Mouse (Mus musculus): ENCODE data around the gene Gm45021. TPM values are rescaled to one million over a fixed set of nuclear protein-coding genes. Genes with fewer than 3 reads are reported as not detected.

The Gm45021 gene
- polyA plus RNA-seq, 1 experiment from 2014 or later, result not detected

GRCm38 (mm10) chr6:48601271-48602079 is 12.1 kb downstream of the Gm45021 start, which contains the start of gene Zfp775:
Gene Zfp775, plus strand, starts transcription at chr6:48602063.
- H3K36me3 ChIP-seq (ENCODE audit: control insufficient read depth, insufficient read depth, low read length), result peaks cover 31% of the 10 kb centered on the region

GRCm38 (mm10) chr6:48602080-48602741 is 12.8 kb downstream of the Gm45021 start:
- ATAC-seq (ENCODE audit: insufficient read depth, low FRiP score), result peak; percentile 74
- peaks cover 6% of the 10 kb centered on the region; the same call in 1 of the 2 replicates for H3K4me1 ChIP-seq (ENCODE audit: control insufficient read depth, insufficient read depth, low read length)
- H3K4me3 ChIP-seq (replicated peaks; ENCODE audit: low read length), result peak overlapping the region; percentile 69
- no peaks in the 10 kb centered on the region for H3K27me3 ChIP-seq (ENCODE audit: control insufficient read depth, insufficient read depth, low read length)
- under 1% methylated on average over 28 of the region's 28 CpGs for WGBS
- H3K27ac ChIP-seq (ENCODE audit: low read length), result peak overlapping the region; percentile 44
- peak overlapping the region; percentile 80 for H3K9ac ChIP-seq (ENCODE audit: low read length)
- peaks cover 9% of the 10 kb centered on the region for H3K9me3 ChIP-seq (replicated peaks; ENCODE audit: control insufficient read depth, low read length)
- peak overlapping the region; percentile 78 for H3K4me2 ChIP-seq (ENCODE audit: low read depth, low read length)
- peaks cover 23% of the 10 kb centered on the region for H3K36me3 ChIP-seq (ENCODE audit: control insufficient read depth, insufficient read depth, low read length)

More at GRCm38 (mm10) chr6:48601271-48602079, 12.1 kb downstream of the Gm45021 start, which contains the start of gene Zfp775:
- Histone ChIP-seq H3K9me3 (replicated peaks; ENCODE audit: control insufficient read depth, low read length) (peaks cover 16% of the 10 kb centered on the region), H3K9ac (ENCODE audit: low read length) (peak within 1 kb of the TSS; percentile 80), H3K4me1 (ENCODE audit: control insufficient read depth, insufficient read depth, low read length) (peaks cover 6% of the 10 kb centered on the region; the same call in 1 of the 2 replicates), H3K27me3 (ENCODE audit: control insufficient read depth, insufficient read depth, low read length) (no peaks in the 10 kb centered on the region), H3K4me2 (ENCODE audit: low read depth, low read length) (peak within 1 kb of the TSS; percentile 78), H3K4me3 (replicated peaks; ENCODE audit: low read length) (peak within 1 kb of the TSS; percentile 69), H3K27ac (ENCODE audit: low read length) (peak within 1 kb of the TSS; percentile 44)
- peak; percentile 98 for ATAC-seq (ENCODE audit: insufficient read depth, low FRiP score)
- WGBS, result 5% methylated on average over 42 of the region's 42 CpGs

- H3K4me1 ChIP-seq (ENCODE audit: control insufficient read depth, insufficient read depth, low read length), result peaks cover 7% of the 10 kb centered on the region; the same call in 1 of the 2 replicates
- H3K9ac ChIP-seq (ENCODE audit: low read length), result no peak overlapping the region
- H3K27me3 ChIP-seq (ENCODE audit: control insufficient read depth, insufficient read depth, low read length), result no peaks in the 10 kb centered on the region
- ATAC-seq (ENCODE audit: insufficient read depth, low FRiP score), result no peak
- 76% methylated on average over 2 of the region's 2 CpGs for WGBS
- no peak overlapping the region for H3K4me2 ChIP-seq (ENCODE audit: low read depth, low read length)
- H3K4me3 ChIP-seq (replicated peaks; ENCODE audit: low read length), result no peak overlapping the region
- H3K27ac ChIP-seq (ENCODE audit: low read length), result no peak overlapping the region
- no peaks in the 10 kb centered on the region for H3K36me3 ChIP-seq (ENCODE audit: control insufficient read depth, insufficient read depth, low read length)
- no peaks in the 10 kb centered on the region for H3K9me3 ChIP-seq (replicated peaks; ENCODE audit: control insufficient read depth, low read length)
These were observed 18.7 kb downstream of the Gm45021 start for GRCm38 (mm10) chr6:48608124-48608523.

- no peaks in the 10 kb centered on the region for H3K27me3 ChIP-seq (ENCODE audit: control insufficient read depth, insufficient read depth, low read length)
- no peak overlapping the region for H3K9ac ChIP-seq (ENCODE audit: low read length)
- H3K27ac ChIP-seq (ENCODE audit: low read length), result no peak overlapping the region
- H3K4me3 ChIP-seq (replicated peaks; ENCODE audit: low read length), result no peak overlapping the region
- peaks cover 7% of the 10 kb centered on the region; the same call in 1 of the 2 replicates for H3K4me1 ChIP-seq (ENCODE audit: control insufficient read depth, insufficient read depth, low read length)
- peaks cover 5% of the 10 kb centered on the region; the same call in 1 of the 2 replicates for H3K36me3 ChIP-seq (ENCODE audit: control insufficient read depth, insufficient read depth, low read length)
- WGBS, result 63% methylated on average over 7 of the region's 7 CpGs
- no peak for ATAC-seq (ENCODE audit: insufficient read depth, low FRiP score)
- H3K9me3 ChIP-seq (replicated peaks; ENCODE audit: control insufficient read depth, low read length), result no peaks in the 10 kb centered on the region
- no peak overlapping the region for H3K4me2 ChIP-seq (ENCODE audit: low read depth, low read length)
These were observed 20.1 kb downstream of the Gm45021 start for GRCm38 (mm10) chr6:48609512-48609911.

GRCm38 (mm10) chr6:48610657-48611056 is 21.2 kb downstream of the Gm45021 start:
- peaks cover 7% of the 10 kb centered on the region; the same call in 1 of the 2 replicates for H3K4me1 ChIP-seq (ENCODE audit: control insufficient read depth, insufficient read depth, low read length)
- H3K36me3 ChIP-seq (ENCODE audit: control insufficient read depth, insufficient read depth, low read length), result peaks cover 5% of the 10 kb centered on the region; the same call in 1 of the 2 replicates
- no peak overlapping the region for H3K9ac ChIP-seq (ENCODE audit: low read length)
- no peak overlapping the region for H3K4me3 ChIP-seq (replicated peaks; ENCODE audit: low read length)
- peak overlapping the region; percentile 38; the same call in 1 of the 2 replicates for H3K27ac ChIP-seq (ENCODE audit: low read length)
- no peaks in the 10 kb centered on the region for H3K27me3 ChIP-seq (ENCODE audit: control insufficient read depth, insufficient read depth, low read length)
- no peak overlapping the region for H3K4me2 ChIP-seq (ENCODE audit: low read depth, low read length)
- ATAC-seq (ENCODE audit: insufficient read depth, low FRiP score), result no peak
- 29% methylated on average over 3 of the region's 3 CpGs for WGBS
- no peaks in the 10 kb centered on the region for H3K9me3 ChIP-seq (replicated peaks; ENCODE audit: control insufficient read depth, low read length)

GRCm38 (mm10) chr6:48613464-48613863 is 24.1 kb downstream of the Gm45021 start:
- Histone ChIP-seq H3K4me3 (replicated peaks; ENCODE audit: low read length) (no peak overlapping the region), H3K27me3 (ENCODE audit: control insufficient read depth, insufficient read depth, low read length) (no peaks in the 10 kb centered on the region), H3K9ac (ENCODE audit: low read length) (no peak overlapping the region), H3K9me3 (replicated peaks; ENCODE audit: control insufficient read depth, low read length) (no peaks in the 10 kb centered on the region), H3K36me3 (ENCODE audit: control insufficient read depth, insufficient read depth, low read length) (peaks cover 5% of the 10 kb centered on the region; the same call in 1 of the 2 replicates), H3K27ac (ENCODE audit: low read length) (no peak overlapping the region), H3K4me1 (ENCODE audit: control insufficient read depth, insufficient read depth, low read length) (peaks cover 7% of the 10 kb centered on the region; the same call in 1 of the 2 replicates), H3K4me2 (ENCODE audit: low read depth, low read length) (no peak overlapping the region)
- WGBS, result 86% methylated on average over 4 of the region's 4 CpGs
- no peak for ATAC-seq (ENCODE audit: insufficient read depth, low FRiP score)

GRCm38 (mm10) chr6:48614756-48615155 is 25.3 kb downstream of the Gm45021 start:
- peaks cover 7% of the 10 kb centered on the region; the same call in 1 of the 2 replicates for H3K4me1 ChIP-seq (ENCODE audit: control insufficient read depth, insufficient read depth, low read length)
- H3K27me3 ChIP-seq (ENCODE audit: control insufficient read depth, insufficient read depth, low read length), result no peaks in the 10 kb centered on the region
- H3K4me3 ChIP-seq (replicated peaks; ENCODE audit: low read length), result no peak overlapping the region
- H3K36me3 ChIP-seq (ENCODE audit: control insufficient read depth, insufficient read depth, low read length), result peaks cover 11% of the 10 kb centered on the region
- WGBS, result 88% methylated on average over 5 of the region's 5 CpGs
- no peak overlapping the region for H3K4me2 ChIP-seq (ENCODE audit: low read depth, low read length)
- no peaks in the 10 kb centered on the region for H3K9me3 ChIP-seq (replicated peaks; ENCODE audit: control insufficient read depth, low read length)
- ATAC-seq (ENCODE audit: insufficient read depth, low FRiP score), result no peak
- no peak overlapping the region for H3K9ac ChIP-seq (ENCODE audit: low read length)
- no peak overlapping the region for H3K27ac ChIP-seq (ENCODE audit: low read length)

- Histone ChIP-seq H3K4me3 (replicated peaks; ENCODE audit: low read length) (no peak overlapping the region), H3K9me3 (replicated peaks; ENCODE audit: control insufficient read depth, low read length) (no peaks in the 10 kb centered on the region), H3K36me3 (ENCODE audit: control insufficient read depth, insufficient read depth, low read length) (peaks cover 10% of the 10 kb centered on the region), H3K4me1 (ENCODE audit: control insufficient read depth, insufficient read depth, low read length) (no peaks in the 10 kb centered on the region), H3K27ac (ENCODE audit: low read length) (no peak overlapping the region), H3K27me3 (ENCODE audit: control insufficient read depth, insufficient read depth, low read length) (no peaks in the 10 kb centered on the region), H3K9ac (ENCODE audit: low read length) (no peak overlapping the region), H3K4me2 (ENCODE audit: low read depth, low read length) (no peak overlapping the region)
- no peak for ATAC-seq (ENCODE audit: insufficient read depth, low FRiP score)
- WGBS, result 92% methylated on average over 30 of the region's 30 CpGs
These were observed 30.6 kb downstream of the Gm45021 start for GRCm38 (mm10) chr6:48620031-48620430.

Data from stomach, embryonic 16.5 days (tissue).